Mouse (Mus musculus): Measurements from ENCODE around the gene Ccn2. TPM values are rescaled to one million over a fixed set of nuclear protein-coding genes. Genes with fewer than 3 reads are reported as not detected.
A peak's percentile ranks its signal among the peaks of the same experiment; 100 is the strongest.

Gene Ccn2
- polyA plus RNA-seq, 1 experiment from 2014 or later = 15.1 TPM

DNA sequence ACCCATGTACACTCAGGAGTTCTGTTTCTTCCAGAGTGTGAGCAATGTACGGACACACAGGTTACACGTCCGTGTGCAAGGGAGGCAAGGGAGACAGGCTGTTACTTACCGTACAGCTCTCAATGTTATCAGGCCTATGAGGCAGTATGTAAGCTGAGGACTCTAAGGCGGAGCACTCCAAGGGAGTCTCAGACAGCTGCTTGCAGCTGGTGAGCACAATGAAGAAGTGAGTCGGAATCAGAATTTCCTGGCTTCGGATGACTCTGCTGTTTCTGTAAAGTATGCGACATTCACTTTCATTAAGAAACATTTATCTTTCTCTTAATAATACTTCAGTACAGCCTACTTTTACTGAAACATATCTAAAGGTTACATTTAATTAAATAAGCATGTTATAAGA, 49.9 kb downstream of the Ccn2 start:
- H3K4me2 ChIP-seq (ENCODE audit: low read depth, low read length) = no peak overlapping the region
- 71% methylated on average over 8 of the region's 8 CpGs for WGBS
- peaks cover 4% of the 10 kb centered on the region; the same call in 1 of the 2 replicates for H3K4me1 ChIP-seq (replicated peaks; ENCODE audit: control insufficient read depth, insufficient read depth, low read length)
- no peaks in the 10 kb centered on the region for H3K27me3 ChIP-seq (ENCODE audit: control insufficient read depth, insufficient read depth, low read depth, low read length)
- H3K27ac ChIP-seq (ENCODE audit: low read length) = no peak overlapping the region
- 0 out of 2 replicates have a peak, but pooled peaks have one; percentile 45 for ATAC-seq (ENCODE audit: low read depth)
- H3K9me3 ChIP-seq (ENCODE audit: control insufficient read depth, low read length) = no peaks in the 10 kb centered on the region
- H3K36me3 ChIP-seq (ENCODE audit: control insufficient read depth, insufficient read depth, low read length) = no peaks in the 10 kb centered on the region
- H3K9ac ChIP-seq (ENCODE audit: low read length) = no peak overlapping the region
- no peak overlapping the region for H3K4me3 ChIP-seq (ENCODE audit: low read length)

Other genes starting within 250 kb of the Ccn2 start
- 2.1 and 2.9 TPM in 2 replicates for gene Enpp1, start 116.7 kb downstream of the Ccn2 start, polyA plus RNA-seq (2015; fragmentation: Nextera tagmentation; extraction: Ambion mirVana)
- 1.9 and 2.2 TPM in 2 replicates for gene Enpp3, start 247.4 kb downstream of the Ccn2 start, polyA plus RNA-seq (2015; fragmentation: Nextera tagmentation; extraction: Ambion mirVana)